Mouse (Mus musculus) CH12.LX (cell line): ENCODE measurements around the gene Amhr2.

Experiments used
- CHD2 ChIP-seq: IDR thresholded peaks from 2 replicates; pipeline ENCODE4 v1.6.1; 2011; ENCODE audit warnings: low read length, improper control_type of control experiment
- CTCF ChIP-seq, 2 experiments: IDR thresholded peaks in 1 of 2; conservative IDR thresholded peaks in 1 of 2; 2 replicates each; pipeline ENCODE4 v1.5.1; 2011 to 2012; ENCODE audit warnings: low read depth in 2 of 2, low read length in 2 of 2, improper control_type of control experiment in 1 of 2, inconsistent platforms in 1 of 2, mild to moderate bottlenecking in 1 of 2, moderate library complexity in 1 of 2
- E2F4 ChIP-seq: IDR thresholded peaks from 2 replicates; pipeline ENCODE4 v1.6.1; 2011; ENCODE audit warnings: low read depth, low read length, improper control_type of control experiment; ENCODE audit not compliant: insufficient replicate concordance
- EP300 ChIP-seq: IDR thresholded peaks from 2 replicates; pipeline ENCODE4 v1.6.1; 2011; ENCODE audit warnings: low read length, improper control_type of control experiment
- JUND ChIP-seq: conservative IDR thresholded peaks from 2 replicates; pipeline ENCODE4 v1.6.1; 2011; ENCODE audit warnings: low read depth, low read length, improper control_type of control experiment
- MAX ChIP-seq: IDR thresholded peaks from 2 replicates; pipeline ENCODE4 v1.6.1; 2011; ENCODE audit warnings: low read length, improper control_type of control experiment
- POLR2A ChIP-seq: IDR thresholded peaks from 2 replicates; pipeline ENCODE4 v1.6.1; 2011; ENCODE audit warnings: low read depth, mild to moderate bottlenecking, improper control_type of control experiment, low read length
- RAD21 ChIP-seq: IDR thresholded peaks from 2 replicates; pipeline ENCODE4 v1.6.1; 2011; ENCODE audit warnings: low read depth, mild to moderate bottlenecking, low read length, improper control_type of control experiment, moderate library complexity
- SMC3 ChIP-seq: IDR thresholded peaks from 2 replicates; pipeline ENCODE4 v1.6.1; 2011; ENCODE audit warnings: low read depth, low read length, improper control_type of control experiment
- ZKSCAN1 ChIP-seq: IDR thresholded peaks from 2 replicates; pipeline ENCODE4 v1.6.1; 2012; ENCODE audit warnings: low read depth, inconsistent platforms, low read length, improper control_type of control experiment, borderline replicate concordance

GRCm38 (mm10) chr15:102399229-102400221 lies 45.6 kb upstream of the Amhr2 start:
- TF ChIP-seq E2F4 (no peak), JUND (no peak), MAX (peak; percentile 13; the same call in 1 of the 2 replicates), EP300 (0 out of 2 replicates have a peak, but pooled peaks have one; percentile 6), CTCF (conservative IDR thresholded peaks at IDR 0.05 in 1 of 2, IDR thresholded peaks at IDR 0.05 in 1 of 2; ENCODE audit: low read depth in 2 of 2, low read length in 2 of 2) (no peak), POLR2A (peak; percentile 74; the same call in 1 of the 2 replicates), ZKSCAN1 (no peak), CHD2 (no peak), SMC3 (no peak), RAD21 (no peak)
